Mouse (Mus musculus): Measurements from ENCODE around the gene Tbr1. TPM values are rescaled to one million over a fixed set of nuclear protein-coding genes. Genes with fewer than 3 reads are reported as not detected.

Gene Tbr1
- total RNA-seq (2021), result not detected
- long read RNA-seq, experiment 1, result 0 reads
- long read RNA-seq, experiment 2, result 0 reads

- intact Hi-C loops (cut with DNase I), result no loop called here
- no peak for DNase-seq
Observed at GRCm38 (mm10) chr2:61802656-61803251, at the start of gene Tbr1. Gene Tbr1 (plus strand): TSS chr2:61802930.

DNA sequence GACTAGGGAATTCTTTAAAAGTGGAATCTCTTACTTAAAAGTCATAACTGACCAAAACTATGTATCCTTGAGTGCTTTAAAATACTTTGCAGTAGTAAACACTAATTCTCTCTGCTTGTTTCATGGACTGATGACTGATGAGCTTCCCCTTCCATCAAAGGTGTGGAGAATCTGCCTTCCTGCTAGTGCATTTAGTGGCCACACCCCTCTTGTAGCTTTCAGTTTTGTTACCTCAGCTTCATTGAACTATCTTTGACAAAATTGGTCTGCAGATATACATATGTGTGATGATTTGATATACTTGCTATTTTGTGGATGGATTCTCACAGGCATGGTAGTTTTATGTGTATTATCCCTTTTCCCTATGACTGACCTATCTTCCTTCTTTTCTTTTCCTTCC is 47.7 kb upstream of the Tbr1 start:
- intact Hi-C loops (cut with DNase I), result no loop called here

DNA sequence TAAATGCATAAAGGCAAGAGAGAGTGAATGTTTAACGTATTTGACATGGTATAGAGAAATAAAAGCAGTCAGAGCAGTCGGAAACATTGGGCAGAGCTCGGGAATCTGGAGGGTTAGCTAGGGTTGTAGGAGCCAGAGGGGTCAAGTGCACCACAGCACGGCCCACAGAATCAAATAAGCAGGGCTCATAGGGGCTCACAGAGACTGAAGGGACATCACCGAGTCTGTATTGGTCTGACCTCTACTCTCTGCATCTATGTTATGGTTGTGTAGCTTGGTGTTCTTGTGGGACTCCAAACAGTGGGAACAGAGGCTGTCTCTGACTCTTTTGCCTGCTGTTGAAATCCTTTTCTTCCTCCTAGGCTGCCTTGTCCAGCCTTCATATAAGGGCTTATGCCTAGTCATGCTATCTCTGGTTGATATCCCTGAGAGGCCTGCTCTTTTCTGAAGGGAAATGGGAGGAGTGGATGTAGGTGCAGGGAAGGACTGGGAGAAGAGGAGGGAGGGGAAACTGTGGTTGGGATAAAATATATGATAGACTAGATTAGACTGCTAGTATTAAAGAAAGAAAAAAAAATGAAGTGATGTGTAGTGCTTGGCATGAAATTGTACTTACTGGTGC is 43.4 kb upstream of the Tbr1 start:
- DNase-seq, result no peak
- intact Hi-C loops (cut with DNase I), result no loop called here

More for the DNA sequence above, 47.7 kb upstream of the Tbr1 start:
- no peak for DNase-seq

DNA sequence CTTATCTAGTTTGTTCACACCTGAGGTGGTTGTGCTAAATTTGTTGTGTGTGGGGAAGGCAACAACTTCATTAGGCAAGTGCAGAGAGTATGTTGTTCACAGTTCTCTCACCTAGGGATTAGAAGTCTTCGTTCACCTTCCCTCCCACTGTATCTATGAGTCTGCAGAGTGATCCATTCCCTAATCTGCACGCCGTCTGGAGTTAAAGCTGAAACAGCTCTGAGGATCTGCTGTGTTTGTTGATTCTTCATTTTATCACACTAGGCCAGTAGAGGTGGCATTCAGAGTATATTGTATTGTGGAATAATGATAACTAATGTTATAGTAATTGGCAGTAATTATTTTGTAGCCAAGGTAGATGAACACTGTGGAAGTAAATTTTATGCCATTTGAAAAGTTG is 42.7 kb upstream of the Tbr1 start:
- no peak for DNase-seq
- intact Hi-C loops (cut with DNase I), result no loop called here

DNA sequence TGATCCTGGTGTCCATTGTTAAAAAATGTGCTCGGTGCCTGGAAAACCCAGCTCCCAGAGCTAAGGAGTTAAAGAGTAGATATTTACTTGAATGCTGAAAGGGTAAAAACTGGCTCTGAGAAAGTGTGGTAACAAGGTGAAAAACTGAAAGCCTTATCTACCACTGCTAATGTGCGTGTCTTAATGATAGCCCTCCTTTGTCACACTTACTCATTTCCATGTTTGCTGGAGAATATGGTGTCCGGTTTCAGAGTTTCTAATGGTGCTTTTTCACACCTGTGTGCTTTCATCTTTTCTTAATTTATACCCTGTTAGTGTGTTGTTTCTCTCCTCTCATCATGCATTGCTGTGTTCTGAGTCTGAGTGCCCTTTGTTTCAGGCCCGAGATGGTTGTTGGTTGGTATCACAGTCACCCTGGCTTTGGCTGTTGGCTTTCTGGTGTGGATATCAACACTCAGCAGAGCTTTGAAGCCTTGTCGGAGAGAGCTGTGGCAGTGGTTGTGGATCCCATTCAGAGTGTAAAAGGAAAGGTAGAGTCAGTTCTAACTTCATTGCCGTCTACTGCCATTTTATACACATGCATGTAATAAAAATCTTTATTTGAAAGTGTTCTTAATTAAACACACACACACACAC is 38.1 kb upstream of the Tbr1 start:
- no peak for DNase-seq
- intact Hi-C loops (cut with DNase I), result no loop called here

DNA sequence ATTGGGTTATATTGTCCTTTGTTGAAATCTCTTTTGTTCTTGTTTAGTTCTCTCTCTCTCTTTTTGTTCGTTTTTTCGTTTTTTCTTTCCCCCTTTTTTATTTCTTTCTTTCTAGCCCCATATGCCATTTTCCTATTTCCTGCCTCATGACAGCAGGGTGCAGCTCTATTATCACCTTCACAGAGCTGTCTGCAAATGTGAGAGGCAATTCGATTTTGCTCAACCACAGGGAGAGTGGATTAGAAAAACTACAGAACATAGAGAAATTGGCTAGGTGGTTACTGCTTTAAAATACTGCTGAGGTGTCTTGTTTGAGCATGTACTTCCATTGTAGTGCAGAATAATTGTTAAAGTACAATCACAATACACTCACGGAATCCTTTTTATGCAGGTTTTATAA is 37.2 kb upstream of the Tbr1 start:
- no peak for DNase-seq
- intact Hi-C loops (cut with DNase I), result no loop called here

- intact Hi-C loops (cut with DNase I), result no loop called here
Observed at GRCm38 (mm10) chr2:61780794-61781193, 21.9 kb upstream of the Tbr1 start.

GRCm38 (mm10) chr2:61794960-61795359 is 7.8 kb upstream of the Tbr1 start:
- DNase-seq, result no peak
- intact Hi-C loops (cut with DNase I), result no loop called here

More at GRCm38 (mm10) chr2:61780794-61781193, 21.9 kb upstream of the Tbr1 start:
- DNase-seq, result no peak

GRCm38 (mm10) chr2:61798048-61798447 is 4.7 kb upstream of the Tbr1 start:
- no peak for DNase-seq
- intact Hi-C loops (cut with DNase I), result no loop called here

DNA sequence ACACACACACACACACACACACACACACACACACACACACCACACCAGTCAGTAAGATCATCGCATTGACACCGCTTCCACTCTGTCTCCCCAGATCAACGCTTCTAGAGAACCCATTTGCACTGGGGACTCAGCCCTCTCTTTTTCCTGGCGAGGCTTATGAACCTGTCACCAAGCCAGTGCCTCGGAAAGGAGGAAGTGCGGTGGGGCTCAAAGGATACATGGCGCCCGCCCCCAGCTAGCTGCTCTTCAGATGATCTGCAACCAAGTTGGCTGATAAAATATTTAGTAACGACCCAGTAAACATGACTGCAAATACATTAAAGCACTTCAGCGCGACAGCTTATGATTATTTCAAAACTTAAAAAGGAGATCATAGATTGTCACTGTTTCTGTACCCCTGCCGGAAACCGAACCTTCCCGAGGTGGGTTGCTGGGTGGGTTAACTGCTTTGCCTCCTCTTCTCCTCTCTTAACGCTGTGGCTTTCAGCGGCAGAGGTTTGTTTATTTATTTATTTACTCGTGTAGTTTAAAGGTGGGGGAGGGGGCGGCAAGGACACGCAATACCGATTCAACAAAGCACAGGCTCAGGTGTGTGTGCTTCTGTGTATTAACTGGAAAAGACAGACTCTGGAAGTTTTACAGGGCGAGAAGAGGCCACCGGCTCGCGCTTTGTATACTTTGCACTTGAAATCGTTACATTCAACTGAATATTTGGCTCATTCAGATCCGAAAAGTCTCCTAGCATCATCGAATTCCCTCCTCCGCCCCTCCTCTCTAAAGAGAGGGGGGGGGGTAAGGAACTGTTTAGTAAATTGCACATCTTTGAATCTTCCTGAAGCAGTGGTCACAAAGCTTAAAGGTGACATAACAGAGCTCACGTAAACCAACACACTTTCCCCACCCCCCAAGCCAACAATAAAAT is 975 bp downstream of the Tbr1 start:
- no peak for DNase-seq
- intact Hi-C loops (cut with DNase I), result no loop called here

DNA sequence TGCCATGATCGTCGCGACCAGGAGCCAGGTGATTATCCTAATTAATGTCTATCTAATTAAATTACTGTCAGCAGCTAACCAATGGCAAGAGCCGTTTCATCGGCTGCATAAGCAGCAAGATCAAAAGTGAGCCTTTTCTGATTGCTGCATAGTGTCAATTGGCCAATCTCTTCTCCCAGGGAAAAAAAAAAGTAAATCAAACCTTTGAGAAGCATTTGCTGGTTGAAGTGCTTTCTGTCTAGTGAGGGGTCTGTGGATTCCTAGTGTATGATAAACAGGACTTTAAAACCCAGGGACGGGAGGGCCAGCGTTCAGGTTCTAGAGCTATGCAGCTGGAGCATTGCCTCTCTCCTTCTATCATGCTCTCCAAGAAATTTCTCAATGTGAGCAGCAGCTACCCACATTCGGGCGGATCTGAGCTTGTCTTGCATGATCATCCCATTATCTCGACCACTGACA is 1.7 kb downstream of the Tbr1 start:
- DNase-seq, result no peak
- intact Hi-C loops (cut with DNase I), result no loop called here

- intact Hi-C loops (cut with DNase I), result no loop called here
- peak in 1 of 2 experiments; percentile 27 for DNase-seq
Observed at GRCm38 (mm10) chr2:61804841-61805540, 2.3 kb downstream of the Tbr1 start.

- DNase-seq, result no peak
- intact Hi-C loops (cut with DNase I), result no loop called here
Observed at GRCm38 (mm10) chr2:61805541-61806345, 3.0 kb downstream of the Tbr1 start.

- intact Hi-C loops (cut with DNase I), result no loop called here
- DNase-seq, result no peak
Observed at GRCm38 (mm10) chr2:61806346-61806825, 3.7 kb downstream of the Tbr1 start.

GRCm38 (mm10) chr2:61807151-61807550 is 4.4 kb downstream of the Tbr1 start:
- intact Hi-C loops (cut with DNase I), result no loop called here
- DNase-seq, result peak in 1 of 2 experiments; percentile 28

DNA sequence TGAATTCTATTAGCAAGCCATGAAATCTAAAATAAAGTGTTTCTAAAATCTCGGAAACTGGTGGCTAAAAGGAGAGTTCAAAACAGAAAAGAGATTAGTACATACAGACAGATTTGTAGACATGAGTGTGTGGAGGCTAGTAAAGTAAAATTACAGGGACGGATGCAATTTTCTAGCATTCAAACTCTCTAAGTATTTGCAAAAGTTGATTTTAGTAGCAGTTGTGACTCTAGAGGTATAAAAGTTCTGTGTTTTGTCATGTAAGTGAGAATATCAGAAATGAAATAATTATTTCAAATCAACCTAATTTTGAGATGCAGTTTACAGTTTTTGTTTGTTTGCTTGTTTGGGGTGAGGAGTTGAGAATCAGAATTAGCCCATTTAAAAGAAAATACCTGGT is 5.1 kb downstream of the Tbr1 start:
- intact Hi-C loops (cut with DNase I), result no loop called here
- DNase-seq, result no peak

GRCm38 (mm10) chr2:61808776-61809175 is 6.0 kb downstream of the Tbr1 start:
- no peak for DNase-seq
- intact Hi-C loops (cut with DNase I), result no loop called here

- DNase-seq, result no peak
- intact Hi-C loops (cut with DNase I), result no loop called here
Observed at GRCm38 (mm10) chr2:61809381-61809780, 6.7 kb downstream of the Tbr1 start.

DNA sequence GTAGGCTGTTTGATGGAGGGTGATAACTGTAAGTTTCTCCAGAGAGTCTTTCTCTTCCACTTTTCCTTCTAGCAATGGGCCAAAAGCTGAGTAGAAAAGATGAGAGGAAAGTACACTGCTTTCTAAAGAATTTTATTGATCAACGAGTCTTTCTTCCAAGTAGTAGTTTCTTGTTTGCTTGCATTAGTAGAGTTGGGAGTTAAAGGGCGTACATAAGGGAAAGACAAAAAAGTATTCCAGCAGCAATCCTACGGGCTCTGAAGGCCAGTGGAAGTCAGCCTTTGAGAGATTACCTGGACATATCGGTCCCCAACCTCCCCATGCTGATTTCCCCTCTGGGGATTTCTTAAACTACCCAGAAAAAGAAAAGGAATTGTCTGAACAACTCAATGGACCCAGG is 8.0 kb downstream of the Tbr1 start:
- DNase-seq, result no peak
- intact Hi-C loops (cut with DNase I), result loop anchor here (10.0 kb wide), 1 partner anchor 146 kb away; no protein-coding TSS in a partner anchor
